Mouse (Mus musculus) gastrocnemius, postnatal 36 days (tissue): ENCODE data around the gene Prr18. TPM values are rescaled to one million over a fixed set of nuclear protein-coding genes. Genes with fewer than 3 reads are reported as not detected.

Experiments
- DNase-seq, 2 experiments: peaks; one replicate each; pipeline ENCODE4 v3.0.0; 2022
- intact Hi-C: fragments of 180-260 bp; cut with DNase I; formaldehyde crosslinking; loops from one replicate; pipeline ENCODE4 v1.15.1; 2025
- total RNA-seq, 2 experiments: library from RNA; stranded (reverse); gene quantifications; 2 replicates each; pipeline ENCODE4 v1.2.3; 2021

Gene Prr18
- total RNA-seq, 2 experiments from 2014 or later: 0.07 TPM; not detected in 1

DNA sequence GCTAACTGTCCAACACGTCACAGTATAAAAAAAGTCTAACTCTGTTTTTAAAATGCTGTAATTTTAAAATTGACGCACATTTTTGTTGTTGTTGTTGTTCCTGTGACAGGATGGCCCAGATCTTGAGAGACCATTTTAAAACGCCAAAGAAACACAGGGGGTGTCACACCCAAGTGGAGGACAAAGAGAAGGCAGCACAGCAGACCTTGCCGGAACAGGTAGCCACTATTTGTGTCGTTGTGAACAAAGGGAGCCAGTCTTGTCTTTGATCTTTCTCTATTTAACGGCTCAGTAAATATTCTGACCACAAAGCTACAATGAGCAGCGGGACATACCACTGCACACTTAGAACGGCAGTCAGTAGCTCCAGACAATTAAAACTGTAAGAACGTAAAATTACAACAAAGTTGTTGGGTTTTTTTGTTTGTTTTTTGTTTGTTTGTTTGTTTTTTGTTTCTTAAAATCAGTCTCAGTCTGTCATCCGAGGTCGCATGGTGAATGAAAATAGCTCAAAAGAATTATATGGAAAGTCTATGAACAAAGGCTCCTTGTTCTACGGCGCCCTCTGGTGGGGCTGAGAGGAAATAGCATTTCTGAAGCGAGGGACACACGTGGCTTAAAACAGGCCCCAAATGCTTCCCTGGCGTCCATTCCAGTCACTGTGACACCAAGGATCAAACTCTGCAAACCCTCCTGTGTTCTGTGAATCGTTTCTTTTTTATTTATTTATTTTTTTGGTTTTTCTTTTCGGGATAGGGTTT, 35.2 kb downstream of the Prr18 start:
- intact Hi-C loops: loop anchor here (1.0 to 5.0 kb wide), 2 partner anchors 55 to 108 kb away; no protein-coding TSS in a partner anchor
- DNase-seq: peak; percentile 53 to 62

DNA sequence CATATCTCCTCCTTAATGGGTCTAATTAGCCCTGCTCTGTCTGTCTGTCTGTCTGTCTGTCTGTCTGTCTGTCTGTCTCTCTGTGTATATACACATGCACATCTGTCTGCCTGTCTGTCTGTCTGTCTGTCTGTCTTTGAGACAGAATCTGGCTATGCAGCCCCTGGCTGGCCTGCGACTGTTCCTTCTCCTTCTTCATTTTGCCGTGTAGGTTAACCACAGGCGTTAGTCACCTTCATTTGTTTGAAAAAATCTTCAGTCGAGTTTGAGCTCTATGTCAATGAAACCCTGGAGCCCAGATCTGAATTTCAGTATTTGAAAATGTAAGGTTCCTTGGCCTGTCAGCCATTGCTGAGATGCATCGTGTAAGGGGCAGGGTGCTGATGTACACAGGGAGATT, 40.0 kb downstream of the Prr18 start:
- no peak for DNase-seq
- intact Hi-C loops: no loop called here

- no peak for DNase-seq
- intact Hi-C loops: no loop called here
Observed at GRCm38 (mm10) chr17:8385441-8385840, 48.2 kb downstream of the Prr18 start.

DNA sequence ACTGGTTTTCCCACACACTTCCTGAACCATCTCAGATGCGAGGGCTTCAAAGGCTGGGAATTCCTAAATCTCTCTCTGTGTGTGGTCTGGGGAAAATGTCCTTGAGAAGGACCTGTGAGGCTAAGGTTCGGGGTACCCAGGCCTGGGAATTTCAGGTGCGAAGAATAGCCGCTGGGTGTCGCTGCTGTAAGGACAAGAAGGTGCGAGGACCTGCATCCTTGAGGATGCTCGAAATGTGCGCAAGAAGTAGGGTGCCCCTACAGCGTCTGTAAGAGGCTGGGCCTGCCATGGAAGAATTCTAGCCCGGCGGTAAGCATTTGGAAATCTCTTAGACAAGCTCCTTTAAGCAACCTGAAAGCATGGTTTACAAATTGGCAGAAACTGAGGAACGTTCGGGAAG, 51.2 kb downstream of the Prr18 start:
- DNase-seq: no peak
- intact Hi-C loops: no loop called here

- intact Hi-C loops: no loop called here
- DNase-seq: no peak
Observed at GRCm38 (mm10) chr17:8388990-8389789, 51.9 kb downstream of the Prr18 start.

- intact Hi-C loops: no loop called here
- no peak for DNase-seq
Observed at GRCm38 (mm10) chr17:8389790-8390095, 52.5 kb downstream of the Prr18 start.

GRCm38 (mm10) chr17:8390487-8390886, 53.2 kb downstream of the Prr18 start:
- intact Hi-C loops: no loop called here
- no peak for DNase-seq

Other genes with a start within 250 kb of the Prr18 start
- not detected for gene Gm49673, start 189.7 kb upstream of the Prr18 start, total RNA-seq
- gene Rnaset2a, start 189.4 kb upstream of the Prr18 start, total RNA-seq: 10 to 100 TPM; 12.9 to 13.5 TPM
- gene Fgfr1op, start 172.0 kb upstream of the Prr18 start, total RNA-seq: 10 to 100 TPM; 12.0 to 15.5 TPM
- gene Ccr6, start 101.4 kb upstream of the Prr18 start, total RNA-seq: not detected
- 100 to 1,000 TPM; 378 to 448 TPM for gene Mpc1, start 54.6 kb upstream of the Prr18 start, total RNA-seq
- gene Sft2d1, start 26.4 kb upstream of the Prr18 start, total RNA-seq: 1 to 10 TPM; 5.0 to 5.7 TPM
- gene T2, start 18.5 kb downstream of the Prr18 start, total RNA-seq: not detected
- gene T, start 97.0 kb downstream of the Prr18 start, total RNA-seq: not detected
- gene Pde10a, start 187.9 kb downstream of the Prr18 start, total RNA-seq: 1 to 10 TPM; 3.9 to 4.5 TPM
- not detected for gene Gm17087, start 229.5 kb downstream of the Prr18 start, total RNA-seq